Mouse (Mus musculus): ENCODE measurements at regions not wholly inside any gene's neighbourhood (a gene's known extent, or its start where the extent isn't known, plus 50 kb on each side); places are given as distances from the start of the nearest gene placed in this dataset.

GRCm38 (mm10) chr14:114855055-114855740 is 236.8 kb upstream of the Gpc5 start:
- no peak for TF ChIP-seq CTCF (IDR thresholded peaks at IDR 0.05; ENCODE audit: insufficient read depth, low read length)
- TF ChIP-seq POLR2A (IDR thresholded peaks at IDR 0.05; ENCODE audit: borderline replicate concordance, extremely low read depth, low read depth, low read length) = no peak
- WGBS = 55% methylated on average over 12 of the region's 12 CpGs
- Histone ChIP-seq H3K4me1 (ENCODE audit: control insufficient read depth, insufficient read depth, low read length) (no peaks in the 10 kb centered on the region), H3K4me3 (replicated peaks; ENCODE audit: extremely low read depth, low read depth, low read length) (no peak overlapping the region)
- no peak for DNase-seq

DNA sequence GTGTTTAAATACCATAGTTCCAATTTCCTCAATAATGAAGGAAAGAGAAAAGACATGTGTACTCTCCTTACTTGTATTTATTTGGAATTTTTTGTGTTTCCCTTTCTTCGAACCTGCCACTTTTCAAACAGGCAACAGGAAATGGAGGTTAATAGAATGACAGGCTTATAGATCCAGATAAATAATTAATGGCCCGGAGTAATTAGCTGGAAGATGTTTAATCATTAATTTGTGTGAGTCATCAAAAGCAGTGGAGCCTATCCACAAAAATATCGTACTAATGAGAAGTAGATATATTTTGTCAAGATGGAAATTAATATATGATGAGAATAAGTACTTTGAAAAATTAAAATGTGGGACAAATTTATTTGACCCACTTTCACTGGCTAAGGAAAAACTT is 236.3 kb upstream of the Gpc5 start:
- DNase-seq = no peak
- no peak for TF ChIP-seq POLR2A (IDR thresholded peaks at IDR 0.05; ENCODE audit: borderline replicate concordance, extremely low read depth, low read depth, low read length)
- no peak for TF ChIP-seq CTCF (IDR thresholded peaks at IDR 0.05; ENCODE audit: insufficient read depth, low read length)
- 48% methylated on average over 3 of the region's 3 CpGs for WGBS
- H3K4me3 ChIP-seq (replicated peaks; ENCODE audit: extremely low read depth, low read depth, low read length) = no peak overlapping the region
- no peaks in the 10 kb centered on the region for H3K4me1 ChIP-seq (ENCODE audit: control insufficient read depth, insufficient read depth, low read length)

GRCm38 (mm10) chr14:114856243-114857031 is 235.6 kb upstream of the Gpc5 start:
- Histone ChIP-seq H3K4me1 (ENCODE audit: control insufficient read depth, insufficient read depth, low read length) (no peaks in the 10 kb centered on the region), H3K4me3 (replicated peaks; ENCODE audit: extremely low read depth, low read depth, low read length) (no peak overlapping the region)
- WGBS = 82% methylated on average over 18 of the region's 18 CpGs
- TF ChIP-seq POLR2A (IDR thresholded peaks at IDR 0.05; ENCODE audit: borderline replicate concordance, extremely low read depth, low read depth, low read length) (no peak), CTCF (IDR thresholded peaks at IDR 0.05; ENCODE audit: insufficient read depth, low read length) (no peak)
- no peak for DNase-seq

GRCm38 (mm10) chr14:114857171-114857570 is 234.8 kb upstream of the Gpc5 start:
- no peaks in the 10 kb centered on the region for H3K4me1 ChIP-seq (ENCODE audit: control insufficient read depth, insufficient read depth, low read length)
- DNase-seq = no peak
- no peak overlapping the region for H3K4me3 ChIP-seq (replicated peaks; ENCODE audit: extremely low read depth, low read depth, low read length)
- TF ChIP-seq CTCF (IDR thresholded peaks at IDR 0.05; ENCODE audit: insufficient read depth, low read length) = no peak
- TF ChIP-seq POLR2A (IDR thresholded peaks at IDR 0.05; ENCODE audit: borderline replicate concordance, extremely low read depth, low read depth, low read length) = no peak
- WGBS = 24% methylated on average over 4 of the region's 4 CpGs

DNA sequence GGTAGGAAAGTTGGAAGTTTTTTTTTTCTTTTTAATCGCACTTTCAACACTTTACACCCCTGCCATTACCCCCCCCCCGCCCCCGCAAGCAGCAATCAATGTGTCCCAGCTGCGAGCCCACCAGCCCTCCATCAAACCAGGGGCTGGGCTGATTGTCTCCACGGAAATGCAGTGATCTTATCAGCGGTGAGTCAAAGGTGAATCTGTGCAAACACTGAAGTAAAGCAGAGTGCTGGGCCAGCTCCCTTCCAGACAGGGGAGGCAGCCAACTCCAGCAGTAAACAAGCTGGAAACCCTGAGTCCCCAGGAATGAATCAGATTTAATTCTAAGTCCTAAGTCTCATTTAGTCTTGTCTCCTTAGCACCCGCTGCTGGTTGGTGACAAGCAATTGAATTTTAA is 234.3 kb upstream of the Gpc5 start:
- DNase-seq = no peak
- WGBS = 18% methylated on average over 7 of the region's 7 CpGs
- no peak overlapping the region for H3K4me3 ChIP-seq (replicated peaks; ENCODE audit: extremely low read depth, low read depth, low read length)
- TF ChIP-seq CTCF (IDR thresholded peaks at IDR 0.05; ENCODE audit: insufficient read depth, low read length) (no peak), POLR2A (IDR thresholded peaks at IDR 0.05; ENCODE audit: borderline replicate concordance, extremely low read depth, low read depth, low read length) (no peak)
- H3K4me1 ChIP-seq (ENCODE audit: control insufficient read depth, insufficient read depth, low read length) = no peaks in the 10 kb centered on the region

- 77% methylated on average over 4 of the region's 4 CpGs for WGBS
- Histone ChIP-seq H3K4me3 (replicated peaks; ENCODE audit: extremely low read depth, low read depth, low read length) (no peak overlapping the region), H3K4me1 (ENCODE audit: control insufficient read depth, insufficient read depth, low read length) (no peaks in the 10 kb centered on the region)
- DNase-seq = no peak
- TF ChIP-seq CTCF (IDR thresholded peaks at IDR 0.05; ENCODE audit: insufficient read depth, low read length) (no peak), POLR2A (IDR thresholded peaks at IDR 0.05; ENCODE audit: borderline replicate concordance, extremely low read depth, low read depth, low read length) (no peak)
These were observed 228.4 kb upstream of the Gpc5 start for GRCm38 (mm10) chr14:114863585-114863984.

GRCm38 (mm10) chr14:114864102-114864501 is 227.9 kb upstream of the Gpc5 start:
- DNase-seq = no peak
- no peak for TF ChIP-seq CTCF (IDR thresholded peaks at IDR 0.05; ENCODE audit: insufficient read depth, low read length)
- no peak for TF ChIP-seq POLR2A (IDR thresholded peaks at IDR 0.05; ENCODE audit: borderline replicate concordance, extremely low read depth, low read depth, low read length)
- Histone ChIP-seq H3K4me3 (replicated peaks; ENCODE audit: extremely low read depth, low read depth, low read length) (no peak overlapping the region), H3K4me1 (ENCODE audit: control insufficient read depth, insufficient read depth, low read length) (no peaks in the 10 kb centered on the region)
- 93% methylated on average over 5 of the region's 5 CpGs for WGBS

DNA sequence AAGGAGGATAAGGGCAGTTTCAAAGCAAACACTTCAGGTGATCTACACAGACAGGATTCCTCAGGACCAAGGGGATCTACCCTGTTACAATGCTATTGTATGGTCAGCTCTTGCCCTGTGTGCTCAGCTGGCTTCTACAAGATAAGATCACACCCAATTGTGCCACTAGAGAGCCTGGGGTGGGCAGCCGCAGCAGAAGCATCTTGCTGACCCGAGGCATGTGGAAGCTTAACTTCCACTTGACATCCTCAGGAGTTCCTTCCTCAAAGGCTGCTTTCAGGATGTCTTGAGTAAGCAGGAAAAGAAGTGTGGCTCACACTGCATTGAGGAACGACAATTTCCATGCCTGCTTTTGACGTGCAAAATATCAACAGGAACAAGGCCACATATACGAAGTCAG is 222.8 kb upstream of the Gpc5 start:
- WGBS = 17% methylated on average over 5 of the region's 5 CpGs
- no peaks in the 10 kb centered on the region for H3K4me1 ChIP-seq (ENCODE audit: control insufficient read depth, insufficient read depth, low read length)
- no peak for TF ChIP-seq CTCF (IDR thresholded peaks at IDR 0.05; ENCODE audit: insufficient read depth, low read length)
- no peak for TF ChIP-seq POLR2A (IDR thresholded peaks at IDR 0.05; ENCODE audit: borderline replicate concordance, extremely low read depth, low read depth, low read length)
- DNase-seq = no peak
- no peak overlapping the region for H3K4me3 ChIP-seq (replicated peaks; ENCODE audit: extremely low read depth, low read depth, low read length)

DNA sequence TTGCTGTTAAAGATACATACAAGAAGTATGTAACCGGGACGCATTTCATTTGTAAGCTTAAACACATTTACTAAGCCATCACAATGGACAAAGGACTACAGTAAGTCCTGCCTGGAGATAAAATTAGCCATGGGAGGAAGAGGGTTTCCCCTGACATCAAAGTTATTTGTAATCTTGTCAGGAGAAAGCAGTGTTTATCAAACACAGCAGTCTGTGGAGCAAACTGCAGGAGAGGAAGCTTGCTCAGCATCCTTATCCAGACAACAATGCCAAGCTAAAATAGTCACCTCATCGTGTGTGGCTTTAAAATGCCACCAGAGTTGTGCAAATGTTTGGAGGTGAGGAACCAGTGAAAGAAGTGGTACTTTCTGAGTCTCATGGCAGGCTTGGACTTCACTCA is 216.9 kb upstream of the Gpc5 start:
- WGBS = 32% methylated on average over 3 of the region's 3 CpGs
- TF ChIP-seq POLR2A (IDR thresholded peaks at IDR 0.05; ENCODE audit: borderline replicate concordance, extremely low read depth, low read depth, low read length) (no peak), CTCF (IDR thresholded peaks at IDR 0.05; ENCODE audit: insufficient read depth, low read length) (no peak)
- no peaks in the 10 kb centered on the region for H3K4me1 ChIP-seq (ENCODE audit: control insufficient read depth, insufficient read depth, low read length)
- DNase-seq = no peak
- no peak overlapping the region for H3K4me3 ChIP-seq (replicated peaks; ENCODE audit: extremely low read depth, low read depth, low read length)

DNA sequence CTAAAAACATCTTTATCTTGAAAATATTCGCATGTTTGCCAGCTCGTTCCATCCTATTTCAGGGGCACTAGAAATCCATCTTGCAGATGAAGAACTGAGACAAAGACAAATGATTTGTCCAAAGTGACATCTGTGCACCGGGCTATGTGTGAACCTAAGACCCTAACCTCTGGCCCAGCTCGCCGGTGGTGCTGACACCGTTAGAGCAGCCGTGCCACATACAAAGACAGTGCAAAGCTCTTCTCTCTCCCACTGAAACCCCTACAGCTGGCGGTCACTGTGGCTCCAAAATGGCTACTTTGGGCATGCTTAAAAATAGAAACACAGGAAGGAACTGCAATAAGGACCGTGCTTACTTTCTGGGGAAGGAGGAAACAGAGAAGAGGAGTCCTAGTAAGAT is 215.6 kb upstream of the Gpc5 start:
- H3K4me1 ChIP-seq (ENCODE audit: control insufficient read depth, insufficient read depth, low read length) = no peaks in the 10 kb centered on the region
- DNase-seq = no peak
- TF ChIP-seq CTCF (IDR thresholded peaks at IDR 0.05; ENCODE audit: insufficient read depth, low read length) (no peak), POLR2A (IDR thresholded peaks at IDR 0.05; ENCODE audit: borderline replicate concordance, extremely low read depth, low read depth, low read length) (no peak)
- WGBS = 51% methylated on average over 9 of the region's 9 CpGs
- H3K4me3 ChIP-seq (replicated peaks; ENCODE audit: extremely low read depth, low read depth, low read length) = no peak overlapping the region
